Mouse (Mus musculus) brain, embryonic 14.5 days (tissue): ENCODE data around the gene Wipf1.

Source experiments
- CTCF ChIP-seq: fragments of 200-500 bp; IDR thresholded peaks from 2 replicates; pipeline ENCODE4 v1.5.1; 2012; ENCODE audit warnings: inconsistent platforms, mild to moderate bottlenecking, moderate library complexity, borderline replicate concordance; ENCODE audit not compliant: insufficient read depth, insufficient read length; ENCODE audit errors: extremely low read depth
- POLR2A ChIP-seq: fragments of 200-500 bp; IDR thresholded peaks from 2 replicates; pipeline ENCODE4 v1.6.1; 2012; ENCODE audit warnings: mild to moderate bottlenecking, inconsistent platforms, borderline replicate concordance; ENCODE audit not compliant: poor library complexity, insufficient read depth, insufficient read length, severe bottlenecking; ENCODE audit errors: extremely low read depth

DNA sequence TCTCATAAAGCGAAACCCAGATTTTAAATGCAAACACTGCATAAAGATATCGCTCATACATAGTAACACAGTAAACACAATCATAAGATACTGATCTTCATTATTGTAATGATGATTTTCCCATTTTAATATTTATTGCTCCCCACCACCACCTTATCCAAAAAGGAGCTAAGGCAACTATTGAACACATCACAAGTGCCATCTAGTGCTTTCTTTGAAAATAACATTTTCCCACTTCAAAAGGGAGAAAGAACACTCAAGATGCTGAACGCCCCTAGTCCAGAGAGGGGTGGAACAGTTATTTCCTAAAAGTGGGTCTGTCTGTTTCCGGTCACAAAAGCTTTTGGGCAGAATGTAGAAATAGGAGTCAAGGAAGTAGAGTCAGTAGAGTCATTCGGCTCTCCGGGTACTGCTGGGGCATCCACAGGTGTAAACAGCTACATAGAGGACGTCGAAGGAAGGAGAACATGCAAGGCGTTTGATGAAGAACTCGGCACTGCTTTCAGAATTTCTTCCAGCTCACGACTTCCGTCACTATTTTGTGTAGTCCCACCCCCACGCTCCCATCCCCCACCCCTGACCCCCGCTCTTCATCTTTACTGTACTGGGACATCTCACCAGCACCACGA is 126.0 kb downstream of the Wipf1 start:
- TF ChIP-seq CTCF (no peak), POLR2A (no peak)
